Mouse (Mus musculus): Measurements from ENCODE around the gene Tmem219. TPM values are rescaled to one million over a fixed set of nuclear protein-coding genes. Genes with fewer than 3 reads are reported as not detected.
A peak's percentile ranks its signal among the peaks of the same experiment; 100 is the strongest.

Tmem219 gene
- total RNA-seq (2021), result 10 to 100 TPM; 12.9 to 14.7 TPM

DNA sequence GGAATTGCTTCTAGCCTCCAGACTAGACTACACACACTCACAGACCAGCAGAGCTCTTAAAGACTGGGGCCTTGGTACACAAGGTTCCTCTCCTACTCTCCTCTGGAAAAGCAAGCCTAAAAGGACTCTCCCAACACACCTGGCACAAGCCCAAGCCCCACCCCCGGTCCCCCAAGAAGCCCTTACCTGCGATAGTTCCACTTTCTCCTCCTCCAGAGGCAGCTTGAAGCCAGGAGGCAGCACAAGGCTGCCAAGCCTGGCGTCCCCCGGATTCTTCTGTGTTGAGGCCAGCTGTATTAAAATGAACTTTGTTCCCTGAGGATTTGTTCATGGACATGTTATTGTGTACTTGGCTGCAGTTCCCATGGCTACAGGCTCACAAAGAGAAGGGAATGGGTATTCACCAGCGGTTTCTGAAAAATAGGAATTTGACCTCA lies at the start of gene Tmem219:
Gene Tmem219, minus strand, starts transcription at position 294 of the 437 bp plus-strand sequence.
- DNase-seq, result peak; percentile 60

DNA sequence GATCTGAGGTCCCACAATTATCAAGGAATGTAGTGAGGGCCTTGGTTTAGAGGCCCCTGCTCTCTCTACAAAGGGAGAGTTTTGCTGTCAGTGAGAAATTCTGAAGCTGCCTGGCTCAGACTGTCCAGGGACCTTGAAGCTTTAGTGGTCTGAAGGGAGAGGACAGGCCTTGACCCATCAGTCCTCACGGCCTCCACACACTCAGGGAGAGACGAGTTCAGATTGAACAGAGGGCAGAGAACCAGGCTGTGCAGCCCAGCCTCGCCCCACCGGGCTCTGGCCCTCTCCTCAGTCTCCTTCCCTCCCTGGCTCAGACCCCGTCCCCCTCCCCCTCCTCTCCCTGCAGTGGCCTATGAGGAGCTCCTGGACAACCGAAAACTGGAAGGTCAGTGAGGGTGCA lies 44.6 kb upstream of the Tmem219 start:
- no peak for DNase-seq

GRCm38 (mm10) chr7:126965568-126965967 lies 42.9 kb upstream of the Tmem219 start:
- no peak for DNase-seq

- peak; percentile 52 for DNase-seq
Measured at GRCm38 (mm10) chr7:126963548-126964286, 41.0 kb upstream of the Tmem219 start.

- no peak for DNase-seq
Measured at GRCm38 (mm10) chr7:126961965-126962364, 39.2 kb upstream of the Tmem219 start.

- DNase-seq, result no peak
Measured at GRCm38 (mm10) chr7:126961095-126961494, 38.4 kb upstream of the Tmem219 start.

DNA sequence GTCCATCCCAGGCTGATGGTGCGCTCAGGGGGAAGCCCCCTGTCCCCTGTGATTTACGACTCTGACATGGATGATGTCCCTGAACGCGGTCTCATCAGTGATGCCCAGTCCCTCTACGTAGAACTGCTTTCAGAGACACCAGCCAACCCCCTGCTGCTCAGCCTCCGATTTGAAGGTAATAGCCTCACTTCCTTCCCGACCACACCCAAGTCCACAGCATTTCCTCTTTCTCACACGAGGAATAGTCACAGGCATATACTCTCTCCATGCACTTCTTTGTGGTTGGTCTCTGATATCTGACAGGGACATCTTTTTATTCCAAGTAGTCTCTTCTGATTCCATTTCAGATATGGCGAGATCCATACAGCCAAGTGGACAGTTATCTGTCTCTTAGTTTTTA lies 37.1 kb upstream of the Tmem219 start:
- no peak for DNase-seq

GRCm38 (mm10) chr7:126955125-126955524 lies 32.4 kb upstream of the Tmem219 start:
- DNase-seq, result no peak

GRCm38 (mm10) chr7:126952646-126953045 lies 29.9 kb upstream of the Tmem219 start:
- no peak for DNase-seq

GRCm38 (mm10) chr7:126951741-126952140 lies 29.0 kb upstream of the Tmem219 start:
- no peak for DNase-seq

GRCm38 (mm10) chr7:126950647-126951615 lies 28.2 kb upstream of the Tmem219 start:
- no peak for DNase-seq

DNA sequence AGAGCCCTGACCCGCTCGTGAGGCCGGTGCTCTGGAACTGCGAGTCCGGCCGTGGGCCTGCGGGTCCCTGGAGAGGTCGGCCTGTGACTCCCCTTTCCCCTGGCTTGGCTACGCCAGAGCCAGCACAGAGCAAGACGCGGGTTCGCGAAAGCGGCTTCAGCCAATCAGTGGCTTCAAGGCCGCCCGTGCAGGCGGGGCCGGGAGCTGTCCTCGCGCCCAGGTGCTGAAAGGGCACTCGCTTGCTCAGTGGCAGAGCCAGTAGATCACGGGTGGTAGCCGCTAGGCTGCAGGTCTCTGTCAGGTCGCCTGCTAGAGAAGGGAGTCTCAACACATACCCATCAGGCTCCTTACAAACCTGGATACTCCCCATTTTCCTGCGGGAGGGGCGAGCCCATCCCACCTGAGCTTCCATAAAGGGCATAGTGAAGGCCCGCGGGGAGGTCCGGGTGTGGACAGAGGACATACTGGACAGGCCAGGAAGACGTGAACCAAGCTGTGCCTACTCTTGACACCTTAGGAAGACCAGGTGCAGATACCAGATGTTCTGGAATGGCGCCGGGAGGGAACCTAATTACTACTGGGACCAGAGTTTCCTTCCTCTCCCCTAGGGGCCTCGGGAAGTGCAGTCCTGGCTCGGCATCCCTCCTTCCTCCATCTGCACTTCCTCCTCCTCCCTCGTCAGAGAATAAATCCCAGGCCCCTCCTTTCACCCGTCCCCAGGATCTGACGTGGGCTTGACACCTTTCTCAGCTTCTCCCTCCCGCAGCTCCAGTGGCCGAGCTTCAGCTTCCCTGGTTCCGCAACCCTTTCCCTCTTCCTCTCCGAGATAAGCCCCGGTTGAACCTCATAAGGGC lies 27.3 kb upstream of the Tmem219 start, which contains the start of gene Sez6l2:
Gene Sez6l2, plus strand, starts transcription at position 771 of the 854 bp plus-strand sequence.
- peak; percentile 96 for DNase-seq

- no peak for DNase-seq
Measured at GRCm38 (mm10) chr7:126949403-126949792, 26.7 kb upstream of the Tmem219 start, which contains the start of gene Asphd1. Gene Asphd1, minus strand, starts transcription at chr7:126949582.

DNA sequence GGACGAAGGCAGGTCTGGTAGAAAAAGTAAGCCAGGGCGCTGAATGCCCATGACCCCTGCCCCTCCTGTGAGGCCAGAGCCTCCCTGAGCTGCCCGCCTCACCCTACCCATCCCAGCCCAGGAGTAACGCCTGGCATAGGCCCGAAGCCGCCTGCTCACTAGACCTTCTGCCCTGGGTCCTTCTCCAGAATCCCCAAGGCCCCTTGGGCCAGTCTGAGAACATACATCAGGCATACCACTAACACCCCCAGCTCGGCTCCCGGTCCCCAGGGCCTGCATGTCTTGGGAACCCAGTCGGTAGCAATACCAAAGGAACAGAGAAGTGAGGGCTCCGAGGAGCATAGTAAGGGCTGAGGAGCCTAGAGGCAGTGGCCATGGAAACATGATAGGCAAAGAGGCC lies 25.9 kb upstream of the Tmem219 start:
- no peak for DNase-seq

DNA sequence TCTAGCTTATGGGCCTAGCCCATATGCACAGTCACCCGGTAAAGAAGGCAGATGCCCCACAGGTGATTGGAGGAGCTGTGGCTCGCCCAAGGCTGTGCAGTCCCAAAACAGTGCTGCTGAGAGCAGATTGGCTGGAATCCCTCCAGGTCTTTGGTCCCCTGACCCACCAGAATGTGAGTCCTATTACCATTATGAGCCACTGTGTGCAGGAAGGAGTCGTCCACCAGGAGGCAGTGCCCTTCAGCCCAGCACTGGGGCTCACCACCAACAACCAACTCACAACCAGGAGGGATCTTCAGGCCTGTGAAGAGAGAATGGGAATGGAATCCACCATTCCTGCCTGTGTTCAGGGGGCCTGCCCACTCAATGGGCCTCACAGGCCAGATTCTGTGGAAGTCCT lies 23.8 kb upstream of the Tmem219 start:
- peak; percentile 64 for DNase-seq

DNA sequence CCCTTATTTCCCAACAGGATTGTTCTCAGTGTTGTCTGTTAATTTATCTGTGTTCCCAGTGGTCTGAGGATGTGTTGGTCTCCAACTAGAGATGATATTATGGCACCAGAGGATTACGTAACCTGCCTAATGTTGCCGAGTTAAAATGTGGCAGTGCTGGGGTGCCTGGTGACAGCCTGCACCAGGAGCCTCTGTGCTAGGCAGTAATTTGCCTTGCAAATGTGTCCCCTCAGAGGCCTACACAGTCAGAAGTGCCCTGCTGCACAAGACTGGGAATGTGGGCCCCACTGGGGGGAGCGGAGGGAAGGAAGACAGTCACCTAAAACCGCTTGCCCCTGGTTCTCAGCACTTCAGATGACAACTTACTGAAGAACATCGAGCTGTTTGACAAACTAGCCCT lies 19.1 kb upstream of the Tmem219 start:
- no peak for DNase-seq

GRCm38 (mm10) chr7:126941171-126941570 lies 18.5 kb upstream of the Tmem219 start:
- no peak for DNase-seq

DNA sequence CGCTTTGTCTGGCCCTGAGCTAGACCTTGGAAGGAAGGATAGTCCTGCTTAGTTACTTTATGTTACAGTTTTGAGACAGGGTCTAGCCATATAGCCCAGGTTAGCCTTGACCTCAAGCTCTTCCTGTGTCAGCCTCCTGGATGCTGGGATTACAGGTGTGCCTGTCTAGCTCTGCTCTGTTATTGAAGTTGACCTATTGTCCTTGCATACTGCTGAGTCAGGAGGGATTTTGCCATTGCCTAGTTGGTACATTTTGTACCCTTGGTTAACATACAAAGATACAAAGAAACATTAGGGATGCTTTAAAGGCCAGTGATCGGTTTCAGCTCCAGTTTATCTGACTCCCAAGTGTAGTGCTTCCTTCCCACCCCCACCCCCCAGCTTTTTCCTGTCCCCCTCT lies 9.9 kb upstream of the Tmem219 start:
- DNase-seq, result no peak

DNA sequence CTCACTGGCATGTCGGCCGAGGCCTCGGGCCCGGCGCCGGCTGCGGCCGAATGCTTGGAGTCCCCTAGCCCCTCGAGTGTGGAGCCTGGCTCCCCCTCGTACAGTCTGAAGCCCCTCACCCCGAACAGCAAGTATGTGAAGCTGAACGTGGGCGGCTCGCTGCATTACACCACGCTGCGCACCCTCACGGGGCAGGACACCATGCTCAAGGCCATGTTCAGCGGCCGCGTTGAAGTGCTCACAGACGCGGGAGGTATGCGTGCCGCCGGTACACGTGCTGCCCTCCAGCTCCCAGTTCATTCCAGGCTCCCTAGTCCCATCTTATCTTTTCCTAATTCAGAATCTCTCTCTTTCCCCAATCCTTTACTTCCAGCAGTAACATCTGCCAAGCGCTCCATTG lies 6.3 kb upstream of the Tmem219 start:
- no peak for DNase-seq

DNA sequence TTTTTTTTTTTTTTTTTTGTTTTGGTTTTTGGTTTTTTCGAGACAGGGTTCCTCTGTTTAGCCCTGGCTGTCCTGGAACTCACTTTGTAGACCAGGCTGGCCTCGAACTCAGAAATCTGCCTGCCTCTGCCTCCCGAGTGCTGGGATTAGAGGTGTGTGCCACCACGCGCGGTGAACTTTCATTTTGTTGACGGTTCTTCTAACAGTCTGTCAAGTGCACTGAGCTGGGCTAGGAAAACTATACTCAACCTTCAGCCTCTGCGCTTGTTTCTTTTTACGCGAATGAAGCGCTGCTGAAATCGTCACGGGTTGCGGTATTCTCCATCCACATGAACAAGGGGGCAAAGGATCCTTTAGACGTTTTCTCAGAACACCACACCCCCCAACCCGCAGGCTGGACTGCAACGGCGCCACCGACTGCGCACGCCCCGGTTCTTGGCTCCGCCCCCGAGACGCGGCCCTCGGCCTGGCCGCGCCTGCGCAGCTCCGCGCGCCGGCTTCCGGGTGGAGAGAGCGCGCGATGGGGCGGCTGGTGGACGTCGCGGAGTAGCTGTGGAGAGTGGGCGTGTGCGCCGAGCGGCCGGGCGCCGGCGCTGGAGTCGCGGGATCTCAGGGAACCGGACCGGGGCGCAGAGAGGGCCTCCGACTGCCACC lies 5.8 kb upstream of the Tmem219 start, which contains the start of gene Kctd13:
Gene Kctd13, plus strand, starts transcription at position 496 of the 654 bp plus-strand sequence.
- peak; percentile 96 for DNase-seq

DNA sequence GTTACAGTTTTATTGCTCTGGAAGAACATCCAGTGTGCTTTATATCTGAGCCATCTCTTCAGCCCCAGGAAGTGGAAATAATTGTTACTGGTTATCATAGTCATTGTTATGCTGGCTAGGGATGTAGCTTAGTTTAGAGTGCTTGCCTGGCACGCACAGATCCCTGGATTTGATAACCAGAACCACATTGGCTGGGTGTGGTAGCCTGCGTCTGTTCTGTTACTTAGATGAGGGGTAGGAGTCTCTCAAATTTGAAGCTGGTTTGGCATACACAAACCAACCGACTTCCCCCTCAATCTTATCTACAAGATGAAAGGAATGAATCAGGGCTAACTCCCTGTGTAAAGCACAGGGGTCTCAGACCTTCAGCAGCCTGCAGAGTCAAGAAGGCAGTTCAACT lies 3.6 kb upstream of the Tmem219 start:
- DNase-seq, result no peak

- DNase-seq, result no peak
Measured at GRCm38 (mm10) chr7:126923999-126924398, 1.3 kb upstream of the Tmem219 start.

All from heart, postnatal 4 days (tissue).